Mouse (Mus musculus) testis, adult 2 months (tissue): ENCODE data around the gene Elmo2.

Source experiments
- CTCF ChIP-seq: fragments of 200-500 bp; IDR thresholded peaks from 2 replicates; pipeline ENCODE4 v1.5.1; 2012; ENCODE audit warnings: low read depth, mild to moderate bottlenecking, inconsistent platforms, low read length, moderate library complexity; ENCODE audit not compliant: control insufficient read depth, insufficient read depth, insufficient replicate concordance
- POLR2A ChIP-seq: fragments of 200-500 bp; IDR thresholded peaks from 2 replicates; pipeline ENCODE4 v1.6.1; 2012; ENCODE audit warnings: low read depth, mild to moderate bottlenecking, inconsistent platforms, low read length, moderate library complexity; ENCODE audit not compliant: control insufficient read depth

GRCm38 (mm10) chr2:165320531-165321150 is 5.6 kb downstream of the Elmo2 start:
- no peak for TF ChIP-seq POLR2A
- TF ChIP-seq CTCF = no peak
